Mouse (Mus musculus): ENCODE measurements around the gene Rnf150. TPM values are rescaled to one million over a fixed set of nuclear protein-coding genes. Genes with fewer than 3 reads are reported as not detected.

The Rnf150 gene
- total RNA-seq, 2 experiments from 2014 or later, result 46.6 to 48.4 TPM

- DNase-seq, result no peak
Measured at GRCm38 (mm10) chr8:83028211-83028610, 165.1 kb downstream of the Rnf150 start.

GRCm38 (mm10) chr8:83032800-83033199 lies 169.6 kb downstream of the Rnf150 start:
- DNase-seq, result no peak

GRCm38 (mm10) chr8:83035141-83035540 lies 172.0 kb downstream of the Rnf150 start:
- no peak for DNase-seq

GRCm38 (mm10) chr8:83036521-83037166 lies 173.5 kb downstream of the Rnf150 start:
- no peak for DNase-seq

GRCm38 (mm10) chr8:83037321-83037720 lies 174.2 kb downstream of the Rnf150 start:
- DNase-seq, result no peak

- DNase-seq, result peak; percentile 51 to 54
Measured at GRCm38 (mm10) chr8:83038575-83038974, 175.4 kb downstream of the Rnf150 start.

- no peak for DNase-seq
Measured at GRCm38 (mm10) chr8:83041440-83041839, 178.3 kb downstream of the Rnf150 start.

- no peak for DNase-seq
Measured at GRCm38 (mm10) chr8:83046912-83047311, 183.8 kb downstream of the Rnf150 start.

- no peak for DNase-seq
Measured at GRCm38 (mm10) chr8:83048527-83048926, 185.4 kb downstream of the Rnf150 start.

- no peak for DNase-seq
Measured at GRCm38 (mm10) chr8:83049171-83049601, 186.0 kb downstream of the Rnf150 start.

GRCm38 (mm10) chr8:83049616-83050015 lies 186.5 kb downstream of the Rnf150 start:
- peak; percentile 51 to 54 for DNase-seq

- no peak for DNase-seq
Measured at GRCm38 (mm10) chr8:83052896-83053295, 189.7 kb downstream of the Rnf150 start.

GRCm38 (mm10) chr8:83054801-83055200 lies 191.6 kb downstream of the Rnf150 start:
- DNase-seq, result no peak

- DNase-seq, result no peak
Measured at GRCm38 (mm10) chr8:83058951-83059350, 195.8 kb downstream of the Rnf150 start.

GRCm38 (mm10) chr8:83060076-83060475 lies 196.9 kb downstream of the Rnf150 start:
- no peak for DNase-seq

GRCm38 (mm10) chr8:83061257-83061656 lies 198.1 kb downstream of the Rnf150 start:
- DNase-seq, result no peak

- no peak for DNase-seq
Measured at GRCm38 (mm10) chr8:83061873-83062272, 198.7 kb downstream of the Rnf150 start.

GRCm38 (mm10) chr8:83062276-83062675 lies 199.1 kb downstream of the Rnf150 start:
- no peak for DNase-seq

GRCm38 (mm10) chr8:83064096-83064495 lies 200.9 kb downstream of the Rnf150 start:
- no peak for DNase-seq

GRCm38 (mm10) chr8:83066076-83066475 lies 202.9 kb downstream of the Rnf150 start:
- DNase-seq, result no peak

GRCm38 (mm10) chr8:83066846-83067245 lies 203.7 kb downstream of the Rnf150 start:
- no peak for DNase-seq

GRCm38 (mm10) chr8:83067906-83068305 lies 204.8 kb downstream of the Rnf150 start:
- no peak for DNase-seq

GRCm38 (mm10) chr8:83074248-83074647 lies 211.1 kb downstream of the Rnf150 start:
- DNase-seq, result no peak

GRCm38 (mm10) chr8:83076621-83077020 lies 213.5 kb downstream of the Rnf150 start:
- DNase-seq, result no peak

GRCm38 (mm10) chr8:83077329-83077728 lies 214.2 kb downstream of the Rnf150 start:
- DNase-seq, result no peak

All from layer of hippocampus, postnatal 36 days (tissue).